Mouse (Mus musculus) G1E (cell line): ENCODE measurements around the gene Nfx1. TPM values are rescaled to one million over a fixed set of nuclear protein-coding genes. Genes with fewer than 3 reads are reported as not detected.

Source experiments
- ATAC-seq: 2 replicates; pipeline ENCODE4 v1.8.0; 2016; ENCODE audit warnings: mild to moderate bottlenecking; ENCODE audit not compliant: insufficient number of reproducible peaks, poor library complexity, low FRiP score, severe bottlenecking; ENCODE audit errors: extremely low read depth
- DNase-seq: peaks from one replicate; pipeline ENCODE4 v3.0.0; 2012; ENCODE audit warnings: low spot score
- H3K27me3 ChIP-seq: 2 replicates; pipeline ENCODE4 v1.6.1; 2012; ENCODE audit warnings: mild to moderate bottlenecking, low read length, inconsistent platforms; ENCODE audit not compliant: insufficient read depth
- H3K36me3 ChIP-seq: replicated peaks from 2 replicates; pipeline ENCODE3; 2012; ENCODE audit warnings: mild to moderate bottlenecking, inconsistent platforms
- H3K4me1 ChIP-seq: 2 replicates; pipeline ENCODE4 v1.6.1; 2012; ENCODE audit warnings: low read depth, low read length, inconsistent platforms, mixed read lengths; ENCODE audit not compliant: insufficient read depth
- H3K4me3 ChIP-seq: 2 replicates; pipeline ENCODE4 v1.5.1; 2012; ENCODE audit warnings: low read depth, mild to moderate bottlenecking, inconsistent platforms, low read length, moderate library complexity, mixed read lengths
- H3K9me3 ChIP-seq: replicated peaks from 2 replicates; pipeline ENCODE4 v1.6.1; 2012; ENCODE audit warnings: inconsistent platforms
- CTCF ChIP-seq: IDR thresholded peaks from 2 replicates; pipeline ENCODE4 v1.5.1; 2012; ENCODE audit warnings: low read depth, low read length, inconsistent platforms, mixed read lengths
- GATA1 ChIP-seq: IDR thresholded peaks from 2 replicates; pipeline ENCODE4 v1.6.1; 2012; ENCODE audit warnings: borderline replicate concordance, low read length, inconsistent platforms, mixed read lengths
- GATA2 ChIP-seq: IDR thresholded peaks from 2 replicates; pipeline ENCODE4 v1.6.1; 2012; ENCODE audit warnings: low read depth, low read length, inconsistent platforms, borderline replicate concordance
- POLR2AphosphoS5 ChIP-seq: IDR thresholded peaks from 2 replicates; pipeline ENCODE4 v1.6.1; 2012; ENCODE audit warnings: low read depth, low read length, inconsistent platforms; ENCODE audit not compliant: insufficient replicate concordance
- TAL1 ChIP-seq: conservative IDR thresholded peaks from 2 replicates; pipeline ENCODE4 v1.6.1; 2012; ENCODE audit warnings: low read depth, low read length, inconsistent platforms, mixed read lengths
- polyA plus RNA-seq: library from polyadenylated mRNA; stranded (reverse); fragments of >175 nt; gene quantifications from 2 replicates; pipeline ENCODE4 v1.2.3, GENCODE M21; 2012
- total RNA-seq, 2 experiments: library from RNA; stranded (forward) in 1 of 2; stranded (reverse) in 1 of 2; fragments of 200-1000 nt in 1 of 2; fragments of >200 nt in 1 of 2; fragmentation: Nextera tagmentation in 1 of 2; gene quantifications; 2 replicates each; pipeline ENCODE4 v1.2.3; 2014 to 2017

Nfx1 gene
- total and polyA plus RNA-seq, 3 experiments = 49.1 to 152 (median 135) TPM

GRCm38 (mm10) chr4:41057361-41057760 lies 86.7 kb downstream of the Nfx1 start:
- peaks cover 18% of the 10 kb centered on the region for H3K27me3 ChIP-seq
- H3K9me3 ChIP-seq = no peaks in the 10 kb centered on the region
- DNase-seq = no peak
- no peaks in the 10 kb centered on the region for H3K36me3 ChIP-seq
- no peak overlapping the region for H3K4me3 ChIP-seq
- TF ChIP-seq TAL1 (no peak), POLR2AphosphoS5 (no peak), GATA2 (no peak), CTCF (no peak), GATA1 (no peak)
- peaks cover 24% of the 10 kb centered on the region for H3K4me1 ChIP-seq
- ATAC-seq = no peak

GRCm38 (mm10) chr4:41063351-41063750 lies 92.6 kb downstream of the Nfx1 start:
- Histone ChIP-seq H3K4me1 (peaks cover 8% of the 10 kb centered on the region; the same call in 1 of the 2 replicates), H3K36me3 (no peaks in the 10 kb centered on the region), H3K9me3 (no peaks in the 10 kb centered on the region), H3K27me3 (peaks cover 38% of the 10 kb centered on the region), H3K4me3 (no peak overlapping the region)
- no peak for DNase-seq
- no peak for TF ChIP-seq CTCF
- TF ChIP-seq GATA2 = no peak
- TF ChIP-seq GATA1 = no peak
- TF ChIP-seq POLR2AphosphoS5 = no peak
- no peak for TF ChIP-seq TAL1
- no peak for ATAC-seq

GRCm38 (mm10) chr4:41063894-41064673 lies 93.4 kb downstream of the Nfx1 start:
- TF ChIP-seq POLR2AphosphoS5 (no peak), CTCF (peak; percentile 29; the same call in 1 of the 2 replicates), GATA2 (no peak), GATA1 (no peak), TAL1 (no peak)
- no peak overlapping the region for H3K4me3 ChIP-seq
- no peak for ATAC-seq
- H3K36me3 ChIP-seq = no peaks in the 10 kb centered on the region
- peaks cover 4% of the 10 kb centered on the region; the same call in 1 of the 2 replicates for H3K4me1 ChIP-seq
- no peaks in the 10 kb centered on the region for H3K9me3 ChIP-seq
- DNase-seq = no peak
- H3K27me3 ChIP-seq = peaks cover 38% of the 10 kb centered on the region

- H3K36me3 ChIP-seq = no peaks in the 10 kb centered on the region
- DNase-seq (no peak), ATAC-seq (no peak)
- H3K9me3 ChIP-seq = no peaks in the 10 kb centered on the region
- H3K4me3 ChIP-seq = no peak overlapping the region
- peaks cover 5% of the 10 kb centered on the region; the same call in 1 of the 2 replicates for H3K4me1 ChIP-seq
- peaks cover 30% of the 10 kb centered on the region for H3K27me3 ChIP-seq
- TF ChIP-seq POLR2AphosphoS5 = no peak
- no peak for TF ChIP-seq GATA2
- TF ChIP-seq GATA1 = no peak
- no peak for TF ChIP-seq CTCF
- no peak for TF ChIP-seq TAL1
Measured at GRCm38 (mm10) chr4:41065196-41065595, 94.5 kb downstream of the Nfx1 start.

- Histone ChIP-seq H3K9me3 (no peaks in the 10 kb centered on the region), H3K36me3 (no peaks in the 10 kb centered on the region), H3K4me3 (no peak overlapping the region), H3K4me1 (peaks cover 7% of the 10 kb centered on the region; the same call in 1 of the 2 replicates), H3K27me3 (peaks cover 27% of the 10 kb centered on the region)
- no peak for TF ChIP-seq CTCF
- no peak for TF ChIP-seq GATA2
- no peak for DNase-seq
- no peak for ATAC-seq
Measured at GRCm38 (mm10) chr4:41071500-41072429, 101.1 kb downstream of the Nfx1 start.
